Mouse (Mus musculus) small intestine, adult 2 months (tissue): ENCODE data around the gene Ccdc137. TPM values are rescaled to one million over a fixed set of nuclear protein-coding genes. Genes with fewer than 3 reads are reported as not detected.
A peak's percentile ranks its signal among the peaks of the same experiment; 100 is the strongest.

Experiments used
- H3K27ac ChIP-seq: fragments of 200-500 bp; 2 replicates; pipeline ENCODE4 v1.5.1; 2012; ENCODE audit warnings: low read depth, low read length, control low read depth, inconsistent platforms; ENCODE audit not compliant: insufficient read depth
- H3K27me3 ChIP-seq: fragments of 200-500 bp; 2 replicates; pipeline ENCODE4 v1.6.1; 2012; ENCODE audit warnings: mild to moderate bottlenecking, moderate library complexity, low read length, inconsistent platforms; ENCODE audit not compliant: control insufficient read depth, insufficient read depth
- H3K36me3 ChIP-seq: fragments of 200-500 bp; 2 replicates; pipeline ENCODE4 v1.6.1; 2012; ENCODE audit warnings: mild to moderate bottlenecking, low read length, control low read depth, inconsistent platforms; ENCODE audit not compliant: control insufficient read depth, insufficient read depth
- H3K4me1 ChIP-seq: fragments of 200-500 bp; 2 replicates; pipeline ENCODE4 v1.6.1; 2012; ENCODE audit warnings: low read length, inconsistent platforms, mixed read lengths; ENCODE audit not compliant: control insufficient read depth, insufficient read depth, insufficient read length
- H3K4me3 ChIP-seq: fragments of 200-500 bp; 2 replicates; pipeline ENCODE4 v1.5.1; 2012; ENCODE audit warnings: low read depth, mild to moderate bottlenecking, control low read depth, inconsistent platforms, low read length, moderate library complexity
- CTCF ChIP-seq: fragments of 200-500 bp; IDR thresholded peaks from 2 replicates; pipeline ENCODE4 v1.5.1; 2012; ENCODE audit warnings: low read depth, mild to moderate bottlenecking, control low read depth, inconsistent platforms, low read length, moderate library complexity, mixed read lengths; ENCODE audit not compliant: insufficient replicate concordance, insufficient read length; ENCODE audit errors: extremely low read depth
- POLR2A ChIP-seq: fragments of 200-500 bp; IDR thresholded peaks from 2 replicates; pipeline ENCODE4 v1.6.1; 2012; ENCODE audit warnings: low read depth, mild to moderate bottlenecking, control low read depth, inconsistent platforms, low read length, moderate library complexity
- WGBS: fragments of 180-500 bp; shearing (Covaris S2); methylation state at CpG from one replicate; pipeline ENCODE4 v1.1.7; 2018; 5-methylcytosine and 5-hydroxymethylcytosine counted together
- polyA plus RNA-seq: library from polyadenylated mRNA; depleted of rRNA; stranded (reverse); fragments of >200 nt; gene quantifications from 2 replicates; pipeline ENCODE4 v1.2.3, GENCODE M21; 2012

Ccdc137 gene
- polyA plus RNA-seq, 1 experiment, result 4.4 TPM

GRCm38 (mm10) chr11:120464365-120464764, 6.5 kb downstream of the Ccdc137 start:
- WGBS, result 86% methylated on average over 5 of the region's 5 CpGs
- Histone ChIP-seq H3K36me3 (peaks cover 13% of the 10 kb centered on the region), H3K27me3 (no peaks in the 10 kb centered on the region), H3K27ac (no peak overlapping the region), H3K4me3 (no peak overlapping the region), H3K4me1 (peaks cover 14% of the 10 kb centered on the region)
- no peak for TF ChIP-seq POLR2A
- no peak for TF ChIP-seq CTCF

GRCm38 (mm10) chr11:120465521-120465920, 7.6 kb downstream of the Ccdc137 start:
- 89% methylated on average over 4 of the region's 4 CpGs for WGBS

DNA sequence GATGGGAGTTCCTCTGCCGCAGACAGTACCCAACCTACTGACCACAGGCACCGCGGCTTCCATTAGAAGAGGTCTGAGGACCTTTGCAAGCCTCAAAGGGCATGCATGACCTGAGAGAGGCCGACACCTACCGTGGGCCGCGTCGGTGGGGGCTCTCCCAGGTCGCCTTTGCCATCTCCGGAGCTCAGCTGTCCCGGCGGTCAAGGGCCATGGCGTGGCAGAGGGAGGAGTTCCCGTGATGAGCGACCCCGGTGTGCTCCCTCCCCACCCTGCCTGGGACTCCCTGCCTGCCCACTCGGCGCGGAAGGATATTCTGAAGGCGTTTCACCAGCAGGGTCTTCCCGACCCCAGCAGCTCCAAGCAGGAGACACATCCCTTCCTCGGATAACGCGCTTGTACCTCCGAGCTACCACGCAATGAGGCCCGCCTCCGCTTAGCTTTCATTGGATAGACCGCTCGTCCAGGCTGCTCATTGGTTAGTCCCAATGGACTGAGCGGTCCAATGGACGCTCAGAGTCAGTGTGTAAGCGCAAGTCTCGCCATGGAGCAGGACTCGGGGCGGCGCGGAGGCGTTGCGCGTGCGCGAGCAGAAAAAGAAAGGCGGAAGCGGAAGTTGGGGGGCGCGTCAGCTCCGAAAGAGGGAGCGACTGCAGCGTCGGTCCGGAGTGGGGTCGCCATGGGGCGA, 9.3 kb downstream of the Ccdc137 start, which contains the start of gene Arl16:
Arl16 (minus strand) TSS at position 557 of the 685 bp plus-strand sequence.
- peaks cover 29% of the 10 kb centered on the region for H3K36me3 ChIP-seq
- TF ChIP-seq CTCF (no peak), POLR2A (peak; percentile 74)
- WGBS, result under 1% methylated on average over 54 of the region's 54 CpGs
- no peaks in the 10 kb centered on the region for H3K27me3 ChIP-seq
- peak within 1 kb of the TSS; percentile 26 for H3K27ac ChIP-seq
- peak within 1 kb of the TSS; percentile 90 for H3K4me3 ChIP-seq
- peaks cover 14% of the 10 kb centered on the region for H3K4me1 ChIP-seq

More at GRCm38 (mm10) chr11:120465521-120465920, 7.6 kb downstream of the Ccdc137 start:
- TF ChIP-seq CTCF, result no peak
- TF ChIP-seq POLR2A, result no peak
- Histone ChIP-seq H3K27ac (no peak overlapping the region), H3K36me3 (peaks cover 21% of the 10 kb centered on the region), H3K4me1 (peaks cover 14% of the 10 kb centered on the region), H3K27me3 (no peaks in the 10 kb centered on the region), H3K4me3 (no peak overlapping the region)

GRCm38 (mm10) chr11:120467736-120468092, 9.8 kb downstream of the Ccdc137 start:
- Histone ChIP-seq H3K27me3 (no peaks in the 10 kb centered on the region), H3K4me1 (peaks cover 14% of the 10 kb centered on the region), H3K27ac (peak overlapping the region; percentile 26), H3K36me3 (peaks cover 29% of the 10 kb centered on the region), H3K4me3 (peak overlapping the region; percentile 90)
- WGBS, result under 1% methylated on average over 33 of the region's 33 CpGs
- TF ChIP-seq POLR2A (no peak; the same call in 1 of the 2 replicates), CTCF (no peak)

DNA sequence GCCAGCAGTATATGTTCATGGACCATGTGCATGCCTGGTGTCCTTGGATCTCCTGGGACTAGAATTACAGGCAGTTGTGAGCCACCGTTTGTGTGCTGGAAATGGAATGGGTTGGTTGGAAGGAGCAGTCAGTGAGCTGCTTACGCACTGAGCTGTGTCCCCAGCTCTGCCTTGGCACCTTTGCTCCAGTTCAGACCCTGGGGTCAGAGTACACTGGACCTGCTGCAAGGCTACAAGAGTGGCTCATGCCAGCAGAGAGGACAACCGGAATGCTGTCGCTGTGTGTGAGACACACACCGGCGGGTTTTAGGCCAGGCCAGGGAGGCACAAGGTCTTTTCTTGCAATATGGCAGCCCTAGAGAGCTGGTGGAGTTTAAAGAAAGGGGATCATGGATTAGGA, 14.1 kb downstream of the Ccdc137 start:
- Histone ChIP-seq H3K4me3 (no peak overlapping the region), H3K36me3 (peaks cover 62% of the 10 kb centered on the region), H3K4me1 (peaks cover 8% of the 10 kb centered on the region; the same call in 1 of the 2 replicates), H3K27ac (no peak overlapping the region), H3K27me3 (no peaks in the 10 kb centered on the region)
- TF ChIP-seq POLR2A (no peak), CTCF (no peak)
- 91% methylated on average over 6 of the region's 6 CpGs for WGBS

GRCm38 (mm10) chr11:120483448-120483934, 25.6 kb downstream of the Ccdc137 start:
- Histone ChIP-seq H3K4me1 (peaks cover 5% of the 10 kb centered on the region; the same call in 1 of the 2 replicates), H3K27ac (no peak overlapping the region), H3K36me3 (peaks cover 67% of the 10 kb centered on the region), H3K27me3 (no peaks in the 10 kb centered on the region), H3K4me3 (no peak overlapping the region)
- TF ChIP-seq CTCF (no peak), POLR2A (no peak)
- 87% methylated on average over 7 of the region's 7 CpGs for WGBS

DNA sequence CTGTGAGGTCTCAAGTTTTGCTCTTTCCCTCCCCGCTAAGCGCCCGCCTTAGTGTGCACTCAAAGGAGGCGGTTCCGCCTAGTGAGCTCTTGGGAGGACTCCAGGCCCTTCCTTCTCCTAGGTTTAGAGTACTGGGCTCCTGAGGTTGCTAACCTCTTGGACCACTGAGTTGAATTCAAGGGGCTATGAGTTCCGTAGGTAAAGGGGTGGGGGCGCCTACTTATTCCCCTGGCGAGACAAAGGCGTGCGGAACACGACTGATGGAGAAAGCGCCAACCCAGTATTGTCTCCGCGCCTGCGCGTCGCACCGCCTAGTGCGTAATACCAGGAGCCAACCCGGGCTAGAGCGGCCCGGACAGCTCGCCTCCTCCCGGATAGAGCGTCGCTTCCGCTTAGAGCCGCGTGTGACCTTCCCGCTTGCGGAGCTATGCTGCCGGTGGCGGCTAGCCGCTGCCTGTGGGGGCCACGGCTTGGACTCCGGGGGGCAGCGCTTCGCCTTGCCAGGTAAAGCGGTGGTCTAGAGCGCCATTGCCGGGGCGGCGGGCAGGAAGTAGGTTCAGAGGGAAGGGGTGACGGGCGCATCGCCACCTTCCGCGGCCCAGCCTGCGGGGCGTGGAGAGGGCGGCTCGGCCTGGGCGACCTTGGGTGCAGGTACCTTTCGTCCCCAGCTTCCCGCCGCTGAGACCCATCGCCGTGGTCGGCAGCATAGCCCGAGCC, 26.5 kb downstream of the Ccdc137 start, which contains the start of gene Mrpl12:
Mrpl12 (plus strand) TSS at position 349 of the 717 bp plus-strand sequence.
- WGBS, result under 1% methylated on average over 60 of the region's 60 CpGs
- peaks cover 61% of the 10 kb centered on the region for H3K36me3 ChIP-seq
- 0 out of 2 replicates have a peak, but pooled peaks have one; percentile 3 for TF ChIP-seq CTCF
- peak; percentile 61 for TF ChIP-seq POLR2A

More for the DNA sequence above, 26.5 kb downstream of the Ccdc137 start, which contains the start of gene Mrpl12:
- H3K27ac ChIP-seq, result peak within 1 kb of the TSS; percentile 23
- peaks cover 8% of the 10 kb centered on the region; the same call in 1 of the 2 replicates for H3K4me1 ChIP-seq
- H3K4me3 ChIP-seq, result peak within 1 kb of the TSS; percentile 88
- no peaks in the 10 kb centered on the region for H3K27me3 ChIP-seq
